Mouse (Mus musculus) left cerebral cortex, adult 11 months (tissue): ENCODE data around the gene Mettl16.

Source experiments
- DNase-seq: peaks from one replicate; pipeline ENCODE4 v3.0.0; 2022; ENCODE audit warnings: low spot score

Mettl16 gene

DNA sequence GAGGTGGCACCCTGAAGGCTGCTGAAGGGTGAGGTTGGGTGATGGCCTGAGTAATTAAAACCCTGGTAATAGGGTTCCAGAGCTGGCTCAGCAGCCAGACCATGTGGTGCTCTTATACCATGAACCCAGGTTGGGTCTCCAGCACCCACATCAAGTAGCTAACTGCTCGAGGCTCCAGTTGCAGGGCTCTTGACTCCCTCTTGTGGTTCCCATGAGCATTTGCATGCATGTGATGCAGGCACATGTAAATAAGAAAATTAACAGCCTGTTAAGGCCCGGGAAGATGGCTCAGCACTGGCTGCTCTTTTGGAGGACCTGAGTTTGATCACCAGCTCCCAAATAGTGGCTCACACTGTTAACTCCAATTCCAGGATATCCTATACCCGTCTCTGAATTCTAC, 75.2 kb downstream of the Mettl16 start:
- no peak for DNase-seq

DNA sequence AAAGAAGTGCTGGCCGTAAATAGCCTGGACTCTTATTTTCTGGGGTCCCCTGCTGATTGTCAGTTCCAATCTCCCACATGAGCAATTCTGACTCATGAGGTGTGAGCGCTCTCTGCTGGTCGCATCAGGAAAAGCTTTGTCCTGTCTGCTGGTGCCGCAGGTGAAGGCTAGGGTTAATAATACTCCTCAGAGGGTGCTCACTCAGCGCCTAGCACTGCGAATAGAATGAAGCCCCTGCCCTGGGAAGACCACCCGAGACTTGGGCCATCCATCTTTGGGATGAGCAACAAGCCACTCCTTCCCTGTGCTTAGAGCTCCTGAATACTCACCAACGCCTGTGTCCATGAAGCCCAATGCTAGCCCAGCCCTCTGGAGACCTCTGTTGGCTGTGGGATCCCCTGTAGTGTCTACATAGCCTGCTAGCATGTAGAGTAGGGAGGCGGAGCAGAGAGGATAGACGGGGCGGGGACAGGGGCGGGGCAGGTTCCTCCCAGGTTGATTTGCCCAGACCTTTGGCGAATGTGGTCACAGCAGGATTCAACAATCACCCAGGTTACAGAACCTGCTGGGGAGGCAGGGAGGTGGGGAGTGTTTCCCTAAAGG, 77.4 kb downstream of the Mettl16 start:
- no peak for DNase-seq

DNA sequence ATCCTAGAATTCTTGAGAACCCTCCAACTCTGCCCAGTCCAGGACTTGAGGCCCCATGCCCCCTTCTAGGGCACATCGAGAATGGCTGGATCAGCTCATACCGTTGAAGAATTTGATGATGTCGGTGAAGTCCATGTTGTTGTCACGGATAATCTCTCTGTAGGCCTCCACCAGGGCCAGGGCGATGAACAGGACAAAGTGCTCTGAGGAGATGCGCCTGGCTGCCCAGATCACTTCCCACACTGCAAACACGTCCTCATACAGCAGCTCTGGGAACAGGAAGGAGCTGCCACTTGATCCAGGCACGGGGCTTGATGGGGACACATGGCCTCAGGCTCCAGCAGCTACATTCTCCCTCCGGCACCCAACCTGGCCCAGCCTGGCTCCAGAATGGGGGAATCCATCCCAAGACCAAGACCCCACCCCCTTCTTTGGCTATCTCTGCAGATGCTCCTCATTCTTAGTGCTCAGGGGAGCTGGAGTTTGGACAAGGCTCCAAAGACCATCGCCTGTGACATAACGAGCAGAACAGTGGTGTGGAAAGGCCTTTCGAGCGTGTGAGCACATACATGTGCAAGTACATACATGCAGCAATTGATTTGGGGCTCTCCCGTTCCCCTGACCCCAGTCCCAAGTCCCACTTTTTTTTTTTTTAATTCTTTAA, 80.5 kb downstream of the Mettl16 start:
- no peak for DNase-seq

DNA sequence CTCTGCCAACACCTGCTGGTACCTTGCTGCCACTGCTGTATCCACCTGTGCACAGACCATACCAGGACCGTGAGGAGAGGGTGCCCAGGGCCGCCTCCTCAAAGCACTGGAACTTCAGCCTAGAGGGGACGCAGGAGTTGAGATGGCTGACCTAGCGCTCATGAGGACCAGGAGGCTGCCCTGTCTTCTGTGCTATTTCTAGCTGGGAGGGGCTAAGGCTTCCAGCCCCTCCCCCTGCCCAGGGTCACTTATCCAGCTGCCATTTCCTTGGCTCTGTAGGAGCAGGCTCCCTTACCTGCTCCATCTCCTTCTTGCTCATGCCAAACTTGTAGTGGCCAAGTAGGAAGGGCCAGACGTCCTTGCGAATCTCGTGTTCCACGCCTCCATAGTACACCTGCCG, 87.1 kb downstream of the Mettl16 start:
- DNase-seq, result no peak

DNA sequence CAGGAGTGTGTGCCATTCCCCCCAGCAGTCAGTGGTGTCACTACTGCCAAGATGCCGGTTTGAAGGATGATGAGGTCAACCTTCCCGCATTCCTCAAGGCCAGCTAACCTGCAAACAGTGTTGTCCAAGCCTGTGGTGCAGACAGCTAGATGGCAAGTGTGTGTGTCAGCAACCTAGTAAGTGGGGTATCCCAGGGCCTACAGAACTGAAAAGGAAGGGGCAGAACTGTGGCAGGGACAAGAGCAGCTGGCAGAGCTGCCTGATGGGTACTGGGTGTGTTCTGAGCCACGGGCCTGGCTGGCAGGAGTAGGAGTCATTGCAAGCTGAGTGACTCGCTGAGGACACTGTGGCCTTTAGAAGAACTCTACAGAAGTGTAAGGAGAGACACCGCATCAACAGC, 91.5 kb downstream of the Mettl16 start:
- DNase-seq, result no peak

DNA sequence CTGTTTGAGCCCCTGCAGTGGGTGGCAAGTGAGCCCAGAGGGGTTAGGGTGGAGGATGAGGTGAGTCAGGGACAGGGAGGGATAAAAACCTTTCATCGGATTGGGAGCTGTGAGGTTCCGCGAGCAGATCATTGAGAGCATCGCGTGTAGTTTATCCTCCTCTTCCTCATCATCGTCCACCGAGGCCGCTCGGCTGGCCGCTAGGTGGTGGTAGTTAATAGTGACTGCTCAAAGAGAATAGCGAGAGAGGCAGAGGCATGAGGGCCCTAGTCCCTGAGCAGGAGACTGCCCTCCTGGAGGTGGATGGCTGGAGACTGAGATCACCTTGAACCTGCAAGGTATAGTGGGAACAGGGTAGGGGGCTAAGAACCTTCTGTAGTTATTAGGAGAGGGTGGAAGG, 92.8 kb downstream of the Mettl16 start:
- DNase-seq, result no peak

DNA sequence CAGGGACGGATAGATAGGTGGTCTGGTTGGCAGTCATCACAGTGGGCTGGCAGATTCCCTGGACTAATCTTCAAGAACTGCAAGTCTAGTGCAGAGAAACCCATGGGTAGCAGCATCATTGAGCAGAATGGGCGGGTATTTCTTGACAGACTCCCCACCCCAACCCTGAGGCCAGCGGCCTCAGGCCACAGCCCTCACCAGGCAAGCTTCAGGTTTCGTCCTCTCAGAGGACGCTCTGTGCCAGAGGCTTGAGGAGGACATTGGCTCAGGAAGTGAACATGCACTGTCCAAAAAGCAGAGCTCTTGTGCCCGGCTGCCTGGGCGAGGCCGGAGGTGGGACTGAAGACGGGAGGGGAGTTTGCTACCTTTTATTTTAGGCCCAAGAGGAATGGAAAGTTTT, 93.8 kb downstream of the Mettl16 start:
- no peak for DNase-seq

DNA sequence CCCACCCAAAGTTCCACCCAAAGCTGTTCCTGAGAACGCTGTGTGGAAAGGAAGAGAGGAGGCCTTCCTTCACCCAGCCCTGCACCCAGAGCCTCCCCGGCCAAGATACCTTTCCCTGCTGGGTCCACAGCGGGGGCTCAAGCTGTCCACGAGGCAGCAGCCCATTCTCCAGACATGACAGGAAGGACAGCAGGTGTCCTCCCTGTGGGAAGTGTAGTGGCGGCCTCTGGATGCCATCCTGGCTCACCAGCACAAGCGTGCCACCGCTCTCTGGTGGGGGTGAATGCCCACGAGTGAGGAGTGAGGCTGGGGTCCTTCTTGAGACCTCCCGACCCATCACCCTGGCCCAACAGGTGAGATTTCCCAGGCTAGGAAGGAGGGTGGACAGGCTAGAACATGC, 94.6 kb downstream of the Mettl16 start:
- no peak for DNase-seq

DNA sequence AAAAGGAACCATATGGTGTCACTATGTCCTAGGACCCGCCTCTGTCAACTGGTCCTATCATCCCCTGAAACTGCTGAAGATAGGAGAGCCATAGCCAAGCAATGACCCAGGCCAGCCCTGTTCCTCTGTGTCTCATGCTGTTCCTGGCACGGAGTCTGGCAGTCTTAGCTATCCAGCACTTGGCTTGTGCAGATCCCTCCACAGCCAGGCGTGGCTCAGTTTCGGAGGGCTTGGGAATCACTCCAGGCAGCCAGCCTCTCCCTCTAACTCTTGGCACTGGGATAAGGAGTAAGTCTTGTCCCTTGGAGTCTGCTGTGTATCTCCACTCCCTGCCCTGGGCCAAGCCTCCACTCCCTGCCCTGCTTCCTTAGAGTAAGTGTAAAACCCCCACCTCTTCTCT, 96.0 kb downstream of the Mettl16 start:
- no peak for DNase-seq

DNA sequence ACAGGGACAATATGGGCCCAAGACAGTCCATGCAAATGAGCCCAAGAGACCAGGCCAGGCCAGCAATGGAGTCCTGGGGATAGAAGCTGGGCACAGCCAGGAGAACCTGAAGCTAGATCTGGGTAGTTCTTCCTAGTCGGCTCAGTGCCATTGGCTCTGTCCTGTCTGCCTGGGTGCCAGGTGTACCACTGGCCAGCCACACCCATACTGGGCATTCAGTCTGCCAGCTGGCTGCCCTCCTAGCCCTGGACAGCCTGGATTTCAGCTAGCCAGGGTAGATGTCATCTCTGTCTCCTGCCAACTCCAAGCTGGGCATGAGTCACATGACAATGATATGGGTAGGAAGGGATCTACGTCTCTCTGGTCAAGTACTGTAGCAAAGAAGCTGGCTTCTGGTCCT, 96.6 kb downstream of the Mettl16 start:
- no peak for DNase-seq

DNA sequence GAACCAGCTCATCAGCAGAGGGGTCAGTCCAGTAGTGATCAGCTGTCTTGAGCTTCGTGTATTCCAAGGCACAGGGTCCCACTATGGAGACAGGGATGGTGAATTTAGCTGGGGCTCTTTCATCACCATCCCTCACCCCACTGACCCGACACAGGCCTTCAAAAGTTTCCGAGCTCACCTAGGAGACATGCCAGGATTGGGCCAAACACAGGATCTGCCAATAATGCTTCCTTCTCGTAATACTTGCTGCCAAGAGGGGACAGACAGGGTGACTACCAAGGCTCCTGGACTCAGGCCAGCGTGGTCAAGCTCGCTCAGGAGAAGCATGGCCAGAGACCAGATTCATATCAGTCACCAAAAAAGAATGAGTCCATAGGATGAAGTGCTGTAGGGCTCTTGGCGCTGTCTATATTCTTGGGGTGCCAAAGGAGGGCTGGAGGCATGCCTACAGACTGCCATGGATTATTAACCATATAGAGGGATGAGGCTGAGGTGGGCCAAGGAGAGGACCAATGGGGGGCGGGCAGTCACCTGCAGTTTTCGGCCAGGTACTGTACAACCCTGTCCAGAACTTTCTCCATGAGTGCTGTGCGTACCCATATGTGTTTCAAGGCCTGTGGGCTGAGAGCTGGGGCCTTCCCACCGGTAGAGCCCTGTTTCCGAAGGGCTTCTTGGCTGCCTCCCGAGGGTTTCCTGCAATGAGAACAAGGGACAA, 97.6 kb downstream of the Mettl16 start:
- no peak for DNase-seq

DNA sequence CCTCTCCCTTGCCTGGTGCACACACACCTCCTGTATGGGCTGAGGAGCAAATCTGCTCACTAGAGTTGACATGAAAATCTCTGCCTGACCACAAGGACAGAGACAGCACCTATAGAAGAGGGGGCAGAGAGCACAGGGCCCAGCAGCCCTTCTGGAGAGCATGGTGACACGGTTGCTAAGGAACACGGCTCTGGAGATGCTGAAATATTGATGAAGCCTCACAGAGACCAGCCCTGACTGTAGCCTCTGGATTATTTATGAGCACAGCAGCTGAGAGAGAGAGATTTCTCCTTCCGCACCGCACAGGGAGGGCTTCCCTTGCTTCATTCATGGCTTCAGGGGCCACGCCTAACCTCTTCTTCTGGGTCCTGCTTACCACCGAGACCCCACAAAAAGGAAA, 99.0 kb downstream of the Mettl16 start:
- no peak for DNase-seq

DNA sequence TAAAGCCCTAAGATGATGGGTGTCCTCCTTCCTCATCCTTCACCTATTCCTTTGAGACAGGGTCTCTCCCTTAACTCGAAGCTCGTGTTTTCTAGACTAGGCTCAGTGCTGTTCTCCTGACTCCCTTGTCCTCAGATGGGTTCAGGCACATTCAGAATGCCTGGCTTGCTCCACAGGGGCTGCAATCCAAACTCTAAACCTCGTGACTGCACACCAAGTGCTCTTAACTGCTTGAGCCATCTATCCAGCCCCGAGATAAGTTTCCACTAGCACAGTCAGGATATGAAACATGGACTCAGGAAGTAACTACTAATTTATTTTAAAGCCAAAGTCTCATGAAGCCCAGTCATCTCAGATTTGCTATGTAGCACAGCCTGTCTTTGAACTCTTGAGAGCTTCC, 99.9 kb downstream of the Mettl16 start:
- no peak for DNase-seq

DNA sequence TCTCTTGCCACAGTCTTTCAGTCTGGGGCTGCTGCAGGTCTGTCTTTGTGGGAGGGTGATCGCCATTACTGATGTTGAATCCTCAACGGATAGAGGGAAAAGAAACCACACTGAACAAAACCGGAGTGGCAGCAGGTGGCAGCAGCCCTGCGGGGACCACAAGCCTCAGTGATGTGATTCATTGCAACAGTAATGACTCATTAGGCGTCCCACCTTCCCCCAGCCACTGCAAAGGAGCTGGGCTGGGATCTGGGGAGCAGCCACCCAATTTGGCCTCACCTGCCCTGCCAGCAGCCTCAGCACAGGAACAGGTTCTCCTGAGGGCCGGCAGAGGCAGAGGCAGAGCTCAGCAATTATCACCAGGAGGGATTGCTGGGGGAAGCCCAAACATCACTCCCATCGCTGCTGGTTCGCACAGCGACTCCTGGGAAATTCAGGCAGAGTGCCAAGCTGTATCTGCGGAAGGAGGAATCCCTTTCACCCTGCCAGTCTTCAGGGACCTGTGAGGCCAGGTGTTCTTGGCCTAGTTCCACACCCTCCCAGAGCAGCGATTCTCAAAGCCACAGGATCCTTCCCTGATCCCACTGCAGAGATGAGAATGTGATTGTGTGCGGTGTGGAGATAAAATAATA, 100.5 kb downstream of the Mettl16 start:
- DNase-seq, result peak; percentile 35

DNA sequence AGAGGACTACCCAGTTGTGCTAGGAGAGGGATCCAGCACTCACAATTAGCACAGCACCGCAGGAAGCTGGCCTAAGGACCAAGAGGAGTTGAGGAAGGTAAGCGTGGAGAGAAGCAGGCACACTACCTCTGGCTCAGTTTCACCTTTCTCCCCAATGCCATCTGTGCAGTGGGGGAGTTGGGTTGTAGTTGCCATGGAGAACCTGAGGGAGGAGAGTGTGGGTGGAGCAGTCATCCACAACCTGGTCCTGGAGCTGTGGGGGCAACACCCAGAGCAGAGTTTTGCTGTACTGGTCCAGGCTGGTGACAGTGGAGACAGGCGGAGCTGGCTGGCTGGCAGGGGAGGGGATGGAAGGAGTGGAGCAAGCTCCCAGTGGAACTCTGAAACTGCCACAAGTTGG, 104.0 kb downstream of the Mettl16 start:
- DNase-seq, result no peak

DNA sequence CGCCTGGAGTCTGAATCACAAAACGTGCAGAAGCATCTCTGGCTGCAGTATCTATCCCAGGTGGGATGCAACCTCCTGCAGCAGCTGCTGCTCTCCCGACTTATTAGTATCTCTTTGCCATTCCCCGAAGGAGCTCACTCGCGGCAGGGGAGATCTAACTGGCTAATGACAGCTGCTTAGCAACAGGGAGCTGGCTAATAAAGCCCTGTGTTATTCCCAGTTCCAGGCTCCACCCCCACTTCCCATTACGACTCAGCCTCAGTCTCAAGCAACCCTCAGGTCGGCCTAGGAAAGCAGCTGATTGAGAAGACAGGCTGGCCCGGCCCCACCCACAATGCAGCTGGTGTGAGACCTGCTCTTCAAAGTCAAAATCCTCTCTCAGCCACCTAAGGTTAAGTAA, 106.2 kb downstream of the Mettl16 start:
- peak; percentile 72 for DNase-seq
